ENCODE assay signal across 23 mouse cellular contexts in the genomic region with DNA sequence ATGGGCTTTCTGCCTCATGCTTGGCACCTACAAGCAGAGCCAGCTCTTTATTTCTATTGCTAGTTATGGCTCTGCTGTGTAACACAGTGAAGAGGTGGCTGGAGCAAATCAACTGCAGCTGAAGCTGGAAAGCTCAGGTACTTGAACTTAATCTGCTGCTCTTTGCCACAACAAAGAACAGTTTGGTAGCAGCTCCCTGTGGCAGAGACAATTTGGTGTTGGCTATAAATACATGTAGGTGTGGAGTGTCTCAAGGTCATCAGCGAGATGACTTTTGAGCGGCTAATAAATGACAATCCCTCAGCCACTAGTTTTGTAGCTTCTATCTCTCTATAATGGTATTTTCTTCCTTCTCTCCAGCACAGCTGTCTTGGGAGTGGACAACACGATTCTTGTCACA.
DNase-seq lines count a peak whose midpoint lies in the region; ATAC-seq and TF ChIP-seq lines count a peak whose summit lies in the region.
"Had no signal": no experiment of that assay in that cellular context is flagged by ENCODE, and none has a peak within 500 bp of the region (broad histone marks: within the 10 kb centered on the region; RNA-seq: fewer than 3 reads in every experiment).

No protein-coding gene starts in this region.

- no peak overlapping the region for H3K4me2 ChIP-seq in heart, embryonic 11.5 days
- H3K4me2 ChIP-seq in heart, embryonic 14.5 days (ENCODE audit: low read length), result no peak overlapping the region
- H3K4me2 ChIP-seq in heart, postnatal 0 days (ENCODE audit: low read depth, low read length), result no peak overlapping the region
- H3K4me2 ChIP-seq: embryonic facial prominence, embryonic 12.5 days; embryonic facial prominence, embryonic 15.5 days; hindbrain, embryonic 12.5 days; hindbrain, embryonic 15.5 days had no signal

- intact Hi-C loops in heart, postnatal 36 days (cut with DNase I), result no loop called here

- peak overlapping the region; percentile 11; the same call in 1 of the 2 replicates for H3K27ac ChIP-seq in heart, embryonic 11.5 days (ENCODE audit: low read depth, low read length)
- H3K27ac ChIP-seq in heart, embryonic 14.5 days (replicated peaks in 1 of 2; ENCODE audit: control insufficient read depth in 1 of 2, insufficient read depth in 1 of 2, low read depth in 2 of 2, low read length in 2 of 2), result peak overlapping the region; percentile 75 to 82
- H3K27ac ChIP-seq in heart, postnatal 0 days (ENCODE audit: low read depth), result no peak overlapping the region
- H3K27ac ChIP-seq: embryonic facial prominence, embryonic 12.5 days; embryonic facial prominence, embryonic 15.5 days; gastrocnemius, adult 2 months; hindbrain, embryonic 12.5 days; hindbrain, embryonic 15.5 days had no signal

- no peak for TF ChIP-seq EP300 in heart, postnatal 0 days (IDR thresholded peaks at IDR 0.05; ENCODE audit: low read depth)

- no peaks in the 10 kb centered on the region for H3K27me3 ChIP-seq in heart, embryonic 11.5 days (ENCODE audit: control insufficient read depth, insufficient read depth, low read length)
- H3K27me3 ChIP-seq in heart, embryonic 14.5 days (ENCODE audit: control insufficient read depth, insufficient read depth, low read length), result no peaks in the 10 kb centered on the region
- H3K27me3 ChIP-seq in heart, postnatal 0 days (ENCODE audit: control insufficient read depth, insufficient read depth, low read length), result no peaks in the 10 kb centered on the region
- H3K27me3 ChIP-seq: embryonic facial prominence, embryonic 12.5 days; embryonic facial prominence, embryonic 15.5 days; hindbrain, embryonic 12.5 days; hindbrain, embryonic 15.5 days had no signal

- DNase-seq in heart, adult 8-10 months (ENCODE audit: low spot score), result no peak
- DNase-seq in heart, postnatal 36 days, result no peak
- DNase-seq in heart, postnatal 0 days (ENCODE audit: low spot score), result peak; percentile 43
- no peak for DNase-seq in heart, adult 9 months (ENCODE audit: low spot score in 2 of 2)
- DNase-seq: adrenal gland, adult 2 months; adrenal gland, postnatal 14 days; cerebellum, adult 11 months; cerebellum, adult 2 months; cerebellum, adult 9-11 months; cerebellum, postnatal 25 days; forebrain, postnatal 0 days; gastrocnemius, adult 2 months; gastrocnemius, postnatal 14 days; kidney, adult 2 months had no signal

- no peak for TF ChIP-seq CTCF in heart, postnatal 0 days (IDR thresholded peaks at IDR 0.05; ENCODE audit: low read depth)

- 39% methylated on average over 3 of the region's 3 CpGs for WGBS in heart, embryonic 11.5 days (ENCODE audit: insufficient replicate concordance)
- WGBS in heart, embryonic 14.5 days, result 30% methylated on average over 3 of the region's 3 CpGs
- 27% methylated on average over 3 of the region's 3 CpGs for WGBS in heart, postnatal 0 days

- H3K9me3 ChIP-seq in heart, embryonic 11.5 days (replicated peaks; ENCODE audit: control insufficient read depth, low read length), result no peaks in the 10 kb centered on the region
- no peaks in the 10 kb centered on the region for H3K9me3 ChIP-seq in heart, embryonic 14.5 days (ENCODE audit: control insufficient read depth, low read length)
- H3K9me3 ChIP-seq in heart, postnatal 0 days (replicated peaks; ENCODE audit: control insufficient read depth, low read length), result no peaks in the 10 kb centered on the region
- H3K9me3 ChIP-seq: embryonic facial prominence, embryonic 12.5 days; embryonic facial prominence, embryonic 15.5 days; hindbrain, embryonic 12.5 days; hindbrain, embryonic 15.5 days had no signal

- no peak overlapping the region for H3K9ac ChIP-seq in heart, embryonic 11.5 days (ENCODE audit: low read depth, low read length)
- H3K9ac ChIP-seq in heart, embryonic 14.5 days (ENCODE audit: low read length), result no peak overlapping the region
- no peak overlapping the region for H3K9ac ChIP-seq in heart, postnatal 0 days (replicated peaks; ENCODE audit: low read depth, low read length)
- H3K9ac ChIP-seq: embryonic facial prominence, embryonic 12.5 days; embryonic facial prominence, embryonic 15.5 days; forebrain, postnatal 0 days; hindbrain, embryonic 12.5 days; hindbrain, embryonic 15.5 days had no signal

- H3K4me1 ChIP-seq in heart, embryonic 11.5 days (ENCODE audit: control insufficient read depth, insufficient read depth, low read length), result peaks cover 9% of the 10 kb centered on the region; the same call in 1 of the 2 replicates
- H3K4me1 ChIP-seq in heart, embryonic 14.5 days (ENCODE audit: control insufficient read depth in 2 of 2, insufficient read depth in 2 of 2, low read length in 2 of 2), result peaks cover 6 to 27% of the 10 kb centered on the region in 2 experiments
- H3K4me1 ChIP-seq in heart, postnatal 0 days (ENCODE audit: control insufficient read depth, insufficient read depth), result peaks cover 9% of the 10 kb centered on the region; the same call in 1 of the 2 replicates
- H3K4me1 ChIP-seq: embryonic facial prominence, embryonic 12.5 days; embryonic facial prominence, embryonic 15.5 days had no signal

- no peak for ATAC-seq in heart, embryonic 11.5 days (replicated peaks; ENCODE audit: insufficient number of reproducible peaks, low FRiP score, low TSS enrichment)
- ATAC-seq in heart, embryonic 14.5 days (ENCODE audit: insufficient number of reproducible peaks, insufficient read depth, low FRiP score, low read depth), result no peak
- peak; percentile 36; the same call in 1 of the 2 replicates for ATAC-seq in heart, postnatal 0 days (ENCODE audit: insufficient read depth, low read depth)
- ATAC-seq: CD4-positive, CD25-positive, alpha-beta regulatory T cell, adult 4 months; forebrain, embryonic 14.5 days; forebrain, postnatal 0 days; intestine, postnatal 0 days had no signal

- H3K4me3 ChIP-seq in heart, embryonic 11.5 days (ENCODE audit: low read depth, low read length), result no peak overlapping the region
- no peak overlapping the region for H3K4me3 ChIP-seq in heart, embryonic 14.5 days (ENCODE audit: control insufficient read depth in 1 of 2, insufficient read depth in 1 of 2, low read depth in 1 of 2, low read length in 2 of 2)
- H3K4me3 ChIP-seq in heart, postnatal 0 days (ENCODE audit: low read depth, low read length), result no peak overlapping the region
- H3K4me3 ChIP-seq: embryonic facial prominence, embryonic 12.5 days; embryonic facial prominence, embryonic 15.5 days; gastrocnemius, adult 2 months; hindbrain, embryonic 12.5 days; hindbrain, embryonic 15.5 days had no signal

- H3K36me3 ChIP-seq in heart, embryonic 11.5 days (ENCODE audit: control insufficient read depth, insufficient read depth, low read length), result no peaks in the 10 kb centered on the region
- H3K36me3 ChIP-seq in heart, embryonic 14.5 days (ENCODE audit: control insufficient read depth, insufficient read depth, low read length), result no peaks in the 10 kb centered on the region
- H3K36me3 ChIP-seq in heart, postnatal 0 days (replicated peaks; ENCODE audit: control insufficient read depth, insufficient read depth, low read length), result no peaks in the 10 kb centered on the region
- H3K36me3 ChIP-seq: embryonic facial prominence, embryonic 12.5 days; embryonic facial prominence, embryonic 15.5 days; hindbrain, embryonic 12.5 days; hindbrain, embryonic 15.5 days had no signal
